Mouse (Mus musculus) v-Abl transformed pro-B cells (cell line): Measurements from ENCODE around the gene Gm30083.

Source experiments
- in situ Hi-C, 2 experiments: fragments of 400-800 bp; cut with MboI; formaldehyde crosslinking; loops; one replicate each; pipeline ENCODE4 v1.15.1; 2025; ENCODE audit not compliant: unreplicated experiment in 2 of 2

Gm30083 gene

GRCm38 (mm10) chr14:34015063-34015462 lies at the start of gene Gm30083:
Gene Gm30083 (minus strand): TSS chr14:34015182.
- in situ Hi-C loops, result no loop called here

DNA sequence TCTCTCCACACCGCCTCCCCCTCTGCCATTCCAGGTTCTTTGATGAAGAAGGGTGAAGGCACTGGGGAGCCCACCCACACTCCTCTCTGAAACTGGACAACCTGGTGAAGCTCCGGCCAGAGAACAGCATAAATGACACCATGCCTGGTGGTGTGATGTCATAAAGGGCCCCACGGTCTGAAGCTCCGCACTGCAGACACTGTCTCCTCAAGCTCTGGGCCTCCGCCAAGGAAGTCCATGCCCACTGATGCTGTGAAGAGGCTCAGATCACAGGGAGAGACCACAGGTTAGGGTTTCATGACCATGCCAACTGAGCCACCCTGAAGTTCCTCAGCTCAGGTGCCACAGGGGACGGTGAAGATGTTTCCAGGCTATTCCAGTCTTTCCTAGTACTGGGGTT lies 37.5 kb upstream of the Gm30083 start, which contains the start of gene Antxrl:
Antxrl (plus strand) TSS at position 192 of the 400 bp plus-strand sequence.
- in situ Hi-C loops, result no loop called here

- in situ Hi-C loops, result no loop called here
Observed at GRCm38 (mm10) chr14:34050101-34050779, 35.3 kb upstream of the Gm30083 start.

GRCm38 (mm10) chr14:34043341-34043740 lies 28.4 kb upstream of the Gm30083 start:
- in situ Hi-C loops, result no loop called here

DNA sequence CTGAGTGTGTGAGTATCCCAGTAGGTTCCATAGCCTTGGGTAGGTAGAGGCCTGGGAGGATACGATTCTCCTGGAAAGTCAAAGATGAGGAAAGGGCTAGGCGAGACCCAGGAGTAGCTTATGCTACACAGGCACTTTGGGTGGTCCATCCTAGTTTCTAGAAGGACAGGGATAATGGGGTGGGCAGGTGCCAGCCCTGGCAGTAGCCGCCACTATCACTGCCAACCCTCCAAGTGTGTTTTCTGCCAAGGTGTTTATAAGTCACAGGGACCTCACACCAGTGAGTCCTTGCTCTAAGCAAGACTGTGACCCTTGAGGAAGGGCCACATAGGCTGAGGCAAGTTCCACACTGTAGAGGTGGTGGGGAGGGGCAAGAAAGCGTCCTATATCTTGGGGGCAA lies 26.3 kb upstream of the Gm30083 start:
- in situ Hi-C loops, result no loop called here

DNA sequence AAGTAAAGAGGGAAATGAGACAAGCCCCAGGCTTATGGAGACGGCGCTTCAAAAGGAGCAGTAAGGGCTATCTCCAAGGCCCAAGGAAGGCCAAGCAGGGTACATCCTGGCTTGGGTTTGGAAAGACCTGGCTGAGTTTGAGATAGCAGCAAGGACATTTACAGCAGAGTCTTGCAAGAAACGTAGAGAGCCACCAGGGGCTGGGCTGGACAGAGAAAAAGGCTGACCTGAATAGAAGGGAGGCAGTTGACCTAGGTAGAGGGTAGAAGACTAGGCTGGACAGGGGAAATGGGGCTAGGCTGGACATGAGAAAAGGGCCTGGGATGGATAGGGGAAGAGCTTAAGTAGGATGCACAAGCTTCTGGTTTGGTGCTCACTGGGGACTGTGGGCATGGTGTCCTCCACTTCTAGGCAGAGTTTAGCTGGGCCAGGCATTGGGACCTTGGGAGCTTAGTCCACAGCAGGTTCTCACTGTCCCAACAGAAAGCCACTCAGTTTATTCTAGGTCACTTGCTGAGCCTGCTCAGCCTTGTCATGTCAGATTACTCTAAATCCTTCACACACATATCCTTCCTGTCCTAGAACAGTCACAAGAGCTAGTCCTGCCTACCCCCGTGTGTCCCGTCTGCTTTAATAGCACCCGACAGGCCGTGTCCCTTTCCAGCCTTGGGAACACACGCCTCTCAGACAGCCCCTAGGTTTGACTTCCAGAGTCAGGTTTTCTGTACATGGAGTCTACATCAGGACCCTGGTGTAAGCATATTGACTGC lies 19.0 kb upstream of the Gm30083 start:
- in situ Hi-C loops, result loop anchor here in 1 of 2 experiments (10.0 kb wide), 1 partner anchor 59 kb away; the partner anchor contains the start of gene Zfp488

GRCm38 (mm10) chr14:34026710-34027109 lies 11.7 kb upstream of the Gm30083 start:
- in situ Hi-C loops, result no loop called here

DNA sequence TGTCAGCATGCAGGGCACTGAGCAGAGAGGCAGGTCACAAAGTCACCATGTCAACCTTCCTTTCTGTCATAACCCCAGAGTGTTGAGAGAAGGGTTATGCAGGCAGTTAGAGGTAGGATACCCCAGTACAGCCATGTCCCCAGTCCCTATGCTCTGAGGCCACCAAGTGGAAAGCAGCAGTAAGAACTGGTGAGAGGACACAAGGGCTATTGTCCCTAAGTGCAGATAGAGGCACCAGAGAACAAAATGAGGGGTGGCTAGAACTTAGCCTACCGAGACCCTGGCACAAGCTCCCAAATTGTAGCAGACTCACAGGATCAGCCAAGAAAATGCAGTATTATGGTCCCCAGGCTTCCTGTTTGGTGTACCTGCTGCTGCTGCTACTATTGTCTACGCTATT lies 2.0 kb upstream of the Gm30083 start:
- in situ Hi-C loops, result no loop called here

- in situ Hi-C loops, result no loop called here
Observed at GRCm38 (mm10) chr14:34016381-34016780, 1.4 kb upstream of the Gm30083 start, which contains the start of gene Gm5460. Gene Gm5460 (plus strand): TSS chr14:34016758.

DNA sequence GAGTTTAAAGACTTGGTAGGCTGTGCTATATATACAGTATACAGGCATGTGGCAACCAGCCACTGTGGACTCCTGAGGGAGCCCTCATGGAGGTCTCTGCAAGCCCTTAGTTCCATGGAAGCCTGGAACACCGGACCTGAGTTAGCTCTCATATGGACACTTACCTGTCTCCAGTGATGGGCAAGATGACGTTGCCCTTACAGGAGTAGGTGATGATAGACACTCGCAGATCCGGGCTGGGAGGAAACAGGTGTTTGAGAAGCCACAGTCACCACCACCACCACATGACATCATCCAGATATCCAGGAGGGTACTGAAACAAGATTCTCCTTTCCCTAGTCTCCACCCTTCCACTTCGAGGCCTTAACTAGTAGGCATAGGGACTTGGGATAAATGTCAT lies 12.6 kb downstream of the Gm30083 start:
- in situ Hi-C loops, result no loop called here

DNA sequence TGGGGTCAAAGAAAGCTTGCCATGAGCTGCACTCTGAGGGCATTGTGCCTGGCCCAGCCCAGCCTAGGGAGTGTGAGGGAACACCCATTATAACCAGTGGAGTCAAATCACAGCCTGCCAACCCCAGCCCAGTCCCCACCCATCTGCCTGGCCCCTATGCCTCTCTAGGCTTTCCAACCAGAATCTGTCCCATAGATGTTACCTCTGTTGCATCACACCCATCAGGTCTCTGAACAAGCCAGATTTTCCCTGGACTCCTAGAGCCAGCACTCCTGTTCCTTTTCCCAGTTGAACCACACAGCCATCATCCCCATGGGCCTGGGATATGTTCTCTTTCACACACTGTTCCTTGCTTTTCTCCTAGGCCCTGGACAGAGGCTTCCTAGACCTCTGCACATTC lies 13.5 kb downstream of the Gm30083 start:
- in situ Hi-C loops, result no loop called here

- in situ Hi-C loops, result no loop called here
Observed at GRCm38 (mm10) chr14:34000076-34000475, 14.9 kb downstream of the Gm30083 start.

GRCm38 (mm10) chr14:33997427-33997826 lies 17.6 kb downstream of the Gm30083 start:
- in situ Hi-C loops, result no loop called here

DNA sequence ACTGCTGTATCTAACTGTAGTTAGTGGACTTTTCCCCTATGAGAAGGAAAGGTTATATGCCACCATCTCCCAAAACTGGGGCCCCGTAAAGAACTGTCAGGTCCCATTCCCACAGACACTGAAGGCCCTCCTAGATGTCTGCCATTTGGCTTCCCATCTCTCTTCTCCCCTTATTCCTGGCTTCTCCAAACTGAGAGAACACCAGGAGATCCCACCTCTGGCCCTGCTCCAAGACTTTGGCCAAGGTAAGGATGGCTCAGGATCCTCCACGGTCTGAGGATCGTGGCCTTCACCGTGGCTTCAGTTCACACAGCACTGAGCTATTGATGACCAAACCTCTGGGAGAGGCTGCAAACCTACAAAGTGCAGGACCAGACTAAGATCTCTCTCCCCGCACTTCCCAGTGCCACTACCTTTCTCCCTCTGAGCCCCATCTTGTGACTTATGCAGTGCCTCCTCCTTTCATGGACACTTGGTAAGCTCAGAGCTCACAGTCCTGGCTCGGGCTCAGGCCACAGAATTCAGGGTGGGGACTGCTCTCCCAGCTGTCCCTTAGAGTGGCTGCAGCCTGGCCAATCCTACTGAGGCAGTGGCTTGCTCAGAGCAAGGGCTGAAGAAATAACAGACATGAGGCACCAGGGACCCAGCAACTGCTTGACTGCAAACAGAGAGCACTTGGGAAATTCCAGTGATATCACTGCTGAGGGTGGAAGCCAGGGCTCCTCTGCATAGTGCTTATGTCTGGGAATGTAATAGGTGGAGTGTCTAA lies 21.3 kb downstream of the Gm30083 start:
- in situ Hi-C loops, result no loop called here

- in situ Hi-C loops, result no loop called here
Observed at GRCm38 (mm10) chr14:33993051-33993450, 21.9 kb downstream of the Gm30083 start.

DNA sequence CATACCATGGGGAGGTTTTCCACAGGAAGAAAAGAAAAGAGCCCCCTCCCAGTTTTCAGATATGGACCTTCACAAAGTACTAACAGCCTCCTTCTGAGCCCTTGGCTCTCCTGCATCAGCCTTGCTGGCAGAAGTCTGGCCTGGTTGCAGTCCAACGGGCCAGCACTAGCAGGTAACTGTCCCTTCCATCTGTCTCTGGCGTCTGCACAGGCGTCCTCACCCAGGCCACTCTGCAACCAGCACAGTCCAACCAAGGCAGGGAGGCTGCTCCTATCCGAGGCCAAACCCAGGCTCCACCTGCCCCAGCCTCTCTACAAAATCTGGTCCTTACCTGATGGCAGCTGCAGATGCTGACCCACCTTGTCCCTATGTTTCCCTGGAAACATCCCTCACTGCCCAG lies 23.0 kb downstream of the Gm30083 start:
- in situ Hi-C loops, result no loop called here

DNA sequence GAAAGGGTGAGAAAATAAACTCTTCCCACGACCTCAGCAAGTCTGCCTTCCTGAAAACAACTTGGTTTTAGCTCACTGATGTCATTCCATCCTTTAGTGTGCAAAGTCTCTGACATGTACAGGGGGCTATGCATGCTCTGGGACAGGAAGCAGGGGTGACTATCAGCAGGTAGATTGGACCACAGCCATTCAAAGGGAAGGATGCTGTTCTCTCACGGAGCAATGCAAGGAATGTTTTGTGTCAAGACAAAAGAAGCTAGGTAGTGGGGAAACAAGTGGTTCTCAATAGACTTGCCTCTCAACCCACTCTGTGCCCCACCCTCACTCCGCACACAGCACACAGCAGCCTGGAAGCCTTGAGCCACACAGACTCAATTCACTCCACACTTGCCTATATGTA lies 25.8 kb downstream of the Gm30083 start:
- in situ Hi-C loops, result no loop called here

DNA sequence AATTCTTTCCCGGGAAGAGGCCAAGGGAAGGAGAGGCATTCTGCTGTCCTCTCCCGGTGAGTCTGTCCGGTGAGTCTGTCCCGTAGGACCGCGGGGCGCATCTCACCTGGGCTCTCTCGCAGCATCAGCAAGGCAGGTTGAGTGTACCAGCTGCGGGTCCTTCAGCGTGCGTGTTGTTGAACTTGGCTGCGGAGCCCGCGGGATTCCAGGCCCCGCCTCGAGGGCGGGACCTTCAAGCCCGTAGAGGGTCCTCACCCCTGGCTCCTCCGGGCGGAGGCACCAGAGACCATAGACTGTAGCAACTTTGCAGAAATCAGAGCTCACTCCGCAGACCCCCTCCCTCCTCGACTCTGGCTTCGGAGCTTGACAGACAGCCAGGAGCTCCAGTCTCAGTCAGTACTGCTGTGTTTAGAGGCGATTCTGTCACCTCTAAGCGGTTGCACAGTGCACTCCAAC lies 36.4 kb downstream of the Gm30083 start, which contains the start of gene Zfp488:
Zfp488 (minus strand) TSS at position 161 of the 456 bp plus-strand sequence.
- in situ Hi-C loops, result loop anchor here in 1 of 2 experiments (10.0 kb wide), 1 partner anchor 56 kb away; no protein-coding TSS in a partner anchor

DNA sequence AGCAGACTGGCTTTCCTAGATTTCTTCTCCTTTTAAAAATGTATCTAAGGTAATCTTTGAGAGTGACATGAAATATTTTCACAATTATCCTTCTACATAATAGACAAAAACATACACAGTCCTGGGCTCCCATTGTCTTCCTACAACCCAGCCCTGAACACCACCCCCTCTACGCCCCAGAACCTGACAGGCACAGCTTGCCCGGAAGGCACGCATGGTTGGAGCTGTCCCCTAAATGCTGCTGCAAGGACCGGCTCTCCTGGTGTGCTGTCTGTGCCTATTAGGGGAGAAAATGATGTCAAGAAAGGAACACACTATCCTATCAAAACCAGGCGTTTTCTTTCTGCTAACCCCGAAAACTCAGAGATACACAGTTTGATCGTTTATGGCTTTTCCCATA lies 37.2 kb downstream of the Gm30083 start:
- in situ Hi-C loops, result loop anchor here in 1 of 2 experiments (10.0 kb wide), 1 partner anchor 57 kb away; no protein-coding TSS in a partner anchor

- in situ Hi-C loops, result loop anchor here (10.0 to 25.0 kb wide), 2 partner anchors 60 to 413 kb away; partner anchors contain the start of gene Mmrn2 (in 1 of the 2)
Observed at GRCm38 (mm10) chr14:33974752-33975151, 40.2 kb downstream of the Gm30083 start.
